Mouse (Mus musculus): ENCODE data around the gene Dnah11. TPM values are rescaled to one million over a fixed set of nuclear protein-coding genes. Genes with fewer than 3 reads are reported as not detected.

The Dnah11 gene
- 0.05 and 0.14 TPM in 2 replicates for polyA plus RNA-seq (2015; fragmentation: Nextera tagmentation; extraction: Ambion mirVana)

DNA sequence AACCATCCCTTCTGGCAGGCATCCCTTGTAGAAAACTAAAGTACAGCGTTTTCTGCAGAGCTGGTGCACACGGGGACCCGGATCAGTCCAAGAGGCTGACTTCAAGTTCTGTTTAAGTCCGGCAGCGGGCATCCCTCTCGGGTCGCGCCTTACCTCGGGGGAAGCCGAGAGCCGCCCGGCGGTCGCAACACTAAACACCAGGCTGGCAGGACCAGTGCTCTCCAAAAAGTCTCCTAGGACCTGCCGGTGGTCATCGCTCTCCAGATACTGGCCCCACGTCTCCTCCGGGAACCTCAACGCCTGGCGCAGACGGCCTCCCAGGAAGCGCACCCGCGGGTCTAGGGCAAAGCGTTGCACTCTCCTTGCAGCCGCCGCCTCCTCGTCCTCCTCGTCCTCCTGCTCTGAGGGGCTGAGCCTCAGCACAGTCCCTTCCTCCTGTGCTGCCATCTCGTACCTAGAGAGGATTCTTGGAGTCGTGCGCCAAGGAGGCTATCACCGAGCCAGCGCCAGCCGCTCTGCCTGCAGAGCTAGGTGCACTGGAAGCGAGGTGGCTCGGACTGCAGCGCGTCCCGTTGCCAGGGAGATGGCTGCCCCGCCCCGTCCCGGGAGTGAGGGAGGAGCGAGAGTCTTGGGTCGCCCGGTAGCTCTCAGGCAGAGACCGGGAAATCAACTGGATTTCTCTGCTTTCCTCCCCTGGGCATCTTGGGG lies at the start of gene Dnah11:
TSS of gene Dnah11 (minus strand) at position 658 of the 708 bp plus-strand sequence.
- Histone ChIP-seq H3K27me3 (ENCODE audit: control insufficient read depth, insufficient read depth, low read length) (peaks cover 17% of the 10 kb centered on the region; the same call in 1 of the 2 replicates), H3K27ac (ENCODE audit: low read length) (no peak within 1 kb of the TSS), H3K4me3 (replicated peaks; ENCODE audit: low read length) (peak within 1 kb of the TSS; percentile 59), H3K36me3 (ENCODE audit: control insufficient read depth, insufficient read depth, low read length) (no peaks in the 10 kb centered on the region), H3K4me2 (ENCODE audit: low read depth, low read length) (peak within 1 kb of the TSS; percentile 94), H3K9me3 (replicated peaks; ENCODE audit: control insufficient read depth, low read length) (no peaks in the 10 kb centered on the region), H3K4me1 (ENCODE audit: control insufficient read depth, insufficient read depth, low read length) (no peaks in the 10 kb centered on the region), H3K9ac (ENCODE audit: low read length) (peak within 1 kb of the TSS; percentile 68)
- WGBS = under 1% methylated on average over 47 of the region's 47 CpGs
- ATAC-seq (ENCODE audit: insufficient read depth, low FRiP score) = peak; percentile 96

DNA sequence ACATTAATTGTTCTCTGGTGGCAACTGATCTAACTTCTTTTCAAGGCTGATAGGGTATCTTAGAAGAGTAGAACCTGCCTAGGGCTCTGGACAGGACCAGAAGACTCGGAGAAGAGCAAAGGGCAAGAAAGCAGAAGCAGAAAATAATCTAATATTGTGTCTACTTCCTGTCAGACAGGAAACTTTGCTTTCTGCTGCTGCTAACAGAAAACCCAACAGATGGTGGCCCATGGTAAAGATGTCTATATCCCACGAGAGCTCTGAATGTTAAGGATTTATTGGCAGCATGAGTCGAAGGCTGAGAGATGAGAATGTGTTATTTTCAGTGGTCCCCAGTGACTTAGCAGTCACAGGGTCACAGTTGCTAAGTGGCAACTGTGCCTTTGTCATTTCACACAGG lies 22.3 kb upstream of the Dnah11 start:
- H3K4me3 ChIP-seq (replicated peaks; ENCODE audit: low read length) = no peak overlapping the region
- H3K27me3 ChIP-seq (ENCODE audit: control insufficient read depth, insufficient read depth, low read length) = no peaks in the 10 kb centered on the region
- H3K4me2 ChIP-seq (ENCODE audit: low read depth, low read length) = no peak overlapping the region
- ATAC-seq (ENCODE audit: insufficient read depth, low FRiP score) = no peak
- H3K36me3 ChIP-seq (ENCODE audit: control insufficient read depth, insufficient read depth, low read length) = no peaks in the 10 kb centered on the region
- no peak overlapping the region for H3K9ac ChIP-seq (ENCODE audit: low read length)
- no peaks in the 10 kb centered on the region for H3K9me3 ChIP-seq (replicated peaks; ENCODE audit: control insufficient read depth, low read length)
- 53% methylated on average over 3 of the region's 3 CpGs for WGBS
- H3K27ac ChIP-seq (ENCODE audit: low read length) = no peak overlapping the region
- no peaks in the 10 kb centered on the region for H3K4me1 ChIP-seq (ENCODE audit: control insufficient read depth, insufficient read depth, low read length)

DNA sequence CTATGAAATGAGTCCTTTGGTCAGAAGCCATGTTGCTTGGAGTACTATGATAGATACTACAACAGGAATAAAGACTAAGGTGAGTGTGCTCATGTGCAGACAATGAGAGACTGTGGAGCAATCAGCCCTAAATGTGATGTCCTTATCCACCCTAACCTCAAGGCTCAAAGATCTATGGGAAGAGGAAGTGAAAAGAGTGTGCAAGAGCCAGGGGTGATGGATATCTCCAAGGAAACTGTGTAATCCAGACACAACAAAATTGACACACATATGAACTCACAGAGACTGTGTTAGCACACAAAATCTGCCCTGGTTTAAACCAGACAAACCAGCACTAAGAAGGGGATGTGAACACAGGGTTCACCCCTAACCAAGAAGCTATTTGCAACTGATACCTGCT lies 21.2 kb upstream of the Dnah11 start:
- H3K9me3 ChIP-seq (replicated peaks; ENCODE audit: control insufficient read depth, low read length) = no peaks in the 10 kb centered on the region
- H3K9ac ChIP-seq (ENCODE audit: low read length) = no peak overlapping the region
- no peak overlapping the region for H3K4me2 ChIP-seq (ENCODE audit: low read depth, low read length)
- H3K27ac ChIP-seq (ENCODE audit: low read length) = no peak overlapping the region
- H3K36me3 ChIP-seq (ENCODE audit: control insufficient read depth, insufficient read depth, low read length) = no peaks in the 10 kb centered on the region
- no peaks in the 10 kb centered on the region for H3K27me3 ChIP-seq (ENCODE audit: control insufficient read depth, insufficient read depth, low read length)
- H3K4me3 ChIP-seq (replicated peaks; ENCODE audit: low read length) = no peak overlapping the region
- no peaks in the 10 kb centered on the region for H3K4me1 ChIP-seq (ENCODE audit: control insufficient read depth, insufficient read depth, low read length)
- no peak for ATAC-seq (ENCODE audit: insufficient read depth, low FRiP score)

DNA sequence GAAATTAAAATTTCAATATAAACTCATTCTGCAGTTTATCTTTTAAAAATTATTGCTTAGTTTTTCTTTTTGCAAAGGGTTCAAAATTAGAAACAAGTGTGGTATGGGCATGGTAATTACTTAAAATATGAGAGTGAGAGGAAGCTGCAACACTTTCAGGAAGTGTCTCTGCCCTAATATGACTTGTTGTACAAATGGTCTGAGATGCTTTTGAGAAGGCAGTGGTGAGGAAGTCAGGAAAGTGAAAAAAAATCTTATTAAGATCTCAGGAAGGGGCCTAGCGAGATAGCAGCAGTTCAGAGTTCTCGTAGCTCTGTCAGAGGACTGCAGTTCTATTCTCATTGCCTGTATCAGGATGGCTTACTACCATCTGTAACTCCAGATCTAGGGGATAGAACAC lies 13.3 kb upstream of the Dnah11 start:
- Histone ChIP-seq H3K4me3 (replicated peaks; ENCODE audit: low read length) (no peak overlapping the region), H3K4me1 (ENCODE audit: control insufficient read depth, insufficient read depth, low read length) (no peaks in the 10 kb centered on the region), H3K9me3 (replicated peaks; ENCODE audit: control insufficient read depth, low read length) (no peaks in the 10 kb centered on the region), H3K27ac (ENCODE audit: low read length) (no peak overlapping the region), H3K27me3 (ENCODE audit: control insufficient read depth, insufficient read depth, low read length) (no peaks in the 10 kb centered on the region), H3K9ac (ENCODE audit: low read length) (no peak overlapping the region), H3K4me2 (ENCODE audit: low read depth, low read length) (no peak overlapping the region), H3K36me3 (ENCODE audit: control insufficient read depth, insufficient read depth, low read length) (no peaks in the 10 kb centered on the region)
- no peak for ATAC-seq (ENCODE audit: insufficient read depth, low FRiP score)
- WGBS = 56% methylated on average over 2 of the region's 2 CpGs

DNA sequence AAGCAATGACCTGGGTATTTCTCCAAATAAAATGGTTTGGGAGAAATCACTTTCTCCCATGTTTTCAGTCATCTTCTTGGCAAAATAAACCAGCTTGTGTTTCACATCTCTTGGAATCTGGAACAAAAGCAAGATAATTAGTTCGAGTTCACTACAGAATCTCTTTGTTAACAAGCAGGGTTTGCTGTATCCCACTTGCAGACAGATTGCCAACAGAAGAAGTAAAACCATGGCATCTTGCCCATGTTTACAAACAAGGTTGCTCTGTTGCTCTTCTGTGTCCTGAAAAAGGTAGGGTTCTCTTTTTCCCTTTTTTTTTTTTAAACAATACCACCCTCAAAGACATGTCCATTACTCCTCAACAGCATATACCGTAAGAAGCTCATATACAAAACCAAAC lies 2.3 kb downstream of the Dnah11 start:
- Histone ChIP-seq H3K9me3 (replicated peaks; ENCODE audit: control insufficient read depth, low read length) (no peaks in the 10 kb centered on the region), H3K27me3 (ENCODE audit: control insufficient read depth, insufficient read depth, low read length) (peaks cover 17% of the 10 kb centered on the region; the same call in 1 of the 2 replicates), H3K27ac (ENCODE audit: low read length) (no peak overlapping the region), H3K36me3 (ENCODE audit: control insufficient read depth, insufficient read depth, low read length) (no peaks in the 10 kb centered on the region), H3K4me3 (replicated peaks; ENCODE audit: low read length) (no peak overlapping the region), H3K4me1 (ENCODE audit: control insufficient read depth, insufficient read depth, low read length) (no peaks in the 10 kb centered on the region), H3K4me2 (ENCODE audit: low read depth, low read length) (no peak overlapping the region), H3K9ac (ENCODE audit: low read length) (no peak overlapping the region)
- WGBS = 54% methylated on average over 2 of the region's 2 CpGs
- ATAC-seq (ENCODE audit: insufficient read depth, low FRiP score) = no peak

DNA sequence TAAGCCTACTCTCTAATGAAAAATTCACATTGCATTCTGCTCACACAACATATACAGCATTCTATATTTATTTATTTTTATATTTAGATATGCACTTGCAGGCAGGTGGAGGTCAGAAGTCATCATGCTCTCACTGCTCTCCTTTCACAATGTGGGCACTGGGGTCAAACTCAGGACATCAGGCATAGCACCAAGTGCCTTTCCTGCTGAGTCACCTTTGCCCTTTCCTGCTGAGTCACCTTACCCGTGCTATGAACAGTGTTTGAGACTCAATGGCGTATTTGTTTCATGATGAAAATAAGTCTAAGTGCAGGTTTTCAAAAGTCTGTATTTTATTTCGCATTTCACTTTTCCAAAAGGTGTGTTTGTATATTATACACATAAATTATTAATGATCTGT lies 9.3 kb downstream of the Dnah11 start:
- peaks cover 14% of the 10 kb centered on the region for H3K4me1 ChIP-seq (ENCODE audit: control insufficient read depth, insufficient read depth, low read length)
- ATAC-seq (ENCODE audit: insufficient read depth, low FRiP score) = no peak
- no peak overlapping the region for H3K27ac ChIP-seq (ENCODE audit: low read length)
- no peak overlapping the region for H3K9ac ChIP-seq (ENCODE audit: low read length)
- H3K9me3 ChIP-seq (replicated peaks; ENCODE audit: control insufficient read depth, low read length) = no peaks in the 10 kb centered on the region
- 69% methylated on average over 3 of the region's 3 CpGs for whole genome bisulfite sequencing
- no peak overlapping the region for H3K4me3 ChIP-seq (replicated peaks; ENCODE audit: low read length)
- no peaks in the 10 kb centered on the region for H3K36me3 ChIP-seq (ENCODE audit: control insufficient read depth, insufficient read depth, low read length)
- H3K27me3 ChIP-seq (ENCODE audit: control insufficient read depth, insufficient read depth, low read length) = no peaks in the 10 kb centered on the region
- H3K4me2 ChIP-seq (ENCODE audit: low read depth, low read length) = no peak overlapping the region

DNA sequence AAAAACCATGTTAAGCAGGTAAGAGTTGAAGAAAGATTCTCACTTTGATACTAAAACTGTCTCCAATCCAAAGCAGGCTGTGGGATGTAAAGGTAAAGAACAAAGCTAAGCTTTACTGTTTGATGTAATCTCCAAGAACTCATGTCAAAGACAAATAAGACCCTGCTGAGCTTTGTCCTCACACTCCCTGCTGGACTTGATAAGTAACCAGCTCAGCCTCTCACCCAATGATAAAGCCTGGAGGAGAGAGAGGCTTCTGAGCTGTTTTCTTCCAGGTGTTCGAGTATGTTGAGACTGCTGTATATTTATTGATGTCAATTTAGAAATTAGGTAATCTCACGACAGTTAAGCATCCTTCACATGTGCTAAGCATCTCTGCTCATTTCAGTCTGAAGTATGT lies 11.2 kb downstream of the Dnah11 start:
- H3K36me3 ChIP-seq (ENCODE audit: control insufficient read depth, insufficient read depth, low read length) = no peaks in the 10 kb centered on the region
- H3K9ac ChIP-seq (ENCODE audit: low read length) = no peak overlapping the region
- H3K27me3 ChIP-seq (ENCODE audit: control insufficient read depth, insufficient read depth, low read length) = no peaks in the 10 kb centered on the region
- H3K4me2 ChIP-seq (ENCODE audit: low read depth, low read length) = no peak overlapping the region
- no peaks in the 10 kb centered on the region for H3K9me3 ChIP-seq (replicated peaks; ENCODE audit: control insufficient read depth, low read length)
- 44% methylated on average over 2 of the region's 2 CpGs for WGBS
- peaks cover 14% of the 10 kb centered on the region for H3K4me1 ChIP-seq (ENCODE audit: control insufficient read depth, insufficient read depth, low read length)
- ATAC-seq (ENCODE audit: insufficient read depth, low FRiP score) = peak; percentile 61; the same call in 1 of the 2 replicates
- H3K4me3 ChIP-seq (replicated peaks; ENCODE audit: low read length) = no peak overlapping the region
- no peak overlapping the region for H3K27ac ChIP-seq (ENCODE audit: low read length)

DNA sequence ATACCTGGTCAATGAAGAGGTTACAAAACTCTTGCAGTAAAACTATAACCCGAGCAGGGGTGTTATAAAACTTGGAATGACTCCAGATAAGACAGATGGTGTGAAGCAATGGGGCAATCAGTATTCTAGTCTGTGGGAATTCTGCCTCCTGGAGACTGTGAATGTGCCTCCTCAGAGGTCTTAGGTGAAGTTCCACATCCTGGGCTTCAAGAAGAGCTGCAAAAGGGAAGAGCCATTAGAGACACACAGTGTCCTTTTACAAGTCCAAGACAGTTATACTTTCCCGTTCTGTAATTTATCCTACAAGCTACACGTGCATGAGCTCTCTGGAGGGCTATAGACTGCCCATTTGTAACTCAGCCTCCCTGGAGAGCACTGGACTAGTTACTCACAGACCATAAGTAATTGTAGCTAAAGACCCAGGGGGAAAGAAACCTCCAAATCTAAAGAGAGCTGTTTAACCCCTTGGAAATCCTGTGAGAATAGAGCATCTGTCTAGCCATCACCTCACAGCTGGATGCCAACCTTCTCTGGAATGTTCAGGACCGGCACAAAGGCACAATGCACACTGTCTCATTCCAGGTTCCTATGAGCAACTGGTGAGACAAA lies 11.9 kb downstream of the Dnah11 start:
- 19% methylated on average over 4 of the region's 4 CpGs for WGBS
- peak; percentile 69; the same call in 1 of the 2 replicates for ATAC-seq (ENCODE audit: insufficient read depth, low FRiP score)
- no peak overlapping the region for H3K4me3 ChIP-seq (replicated peaks; ENCODE audit: low read length)
- H3K27ac ChIP-seq (ENCODE audit: low read length) = peak overlapping the region; percentile 24
- H3K9me3 ChIP-seq (replicated peaks; ENCODE audit: control insufficient read depth, low read length) = no peaks in the 10 kb centered on the region
- no peak overlapping the region for H3K9ac ChIP-seq (ENCODE audit: low read length)
- no peaks in the 10 kb centered on the region for H3K36me3 ChIP-seq (ENCODE audit: control insufficient read depth, insufficient read depth, low read length)
- H3K27me3 ChIP-seq (ENCODE audit: control insufficient read depth, insufficient read depth, low read length) = no peaks in the 10 kb centered on the region
- H3K4me1 ChIP-seq (ENCODE audit: control insufficient read depth, insufficient read depth, low read length) = peaks cover 14% of the 10 kb centered on the region
- H3K4me2 ChIP-seq (ENCODE audit: low read depth, low read length) = no peak overlapping the region

DNA sequence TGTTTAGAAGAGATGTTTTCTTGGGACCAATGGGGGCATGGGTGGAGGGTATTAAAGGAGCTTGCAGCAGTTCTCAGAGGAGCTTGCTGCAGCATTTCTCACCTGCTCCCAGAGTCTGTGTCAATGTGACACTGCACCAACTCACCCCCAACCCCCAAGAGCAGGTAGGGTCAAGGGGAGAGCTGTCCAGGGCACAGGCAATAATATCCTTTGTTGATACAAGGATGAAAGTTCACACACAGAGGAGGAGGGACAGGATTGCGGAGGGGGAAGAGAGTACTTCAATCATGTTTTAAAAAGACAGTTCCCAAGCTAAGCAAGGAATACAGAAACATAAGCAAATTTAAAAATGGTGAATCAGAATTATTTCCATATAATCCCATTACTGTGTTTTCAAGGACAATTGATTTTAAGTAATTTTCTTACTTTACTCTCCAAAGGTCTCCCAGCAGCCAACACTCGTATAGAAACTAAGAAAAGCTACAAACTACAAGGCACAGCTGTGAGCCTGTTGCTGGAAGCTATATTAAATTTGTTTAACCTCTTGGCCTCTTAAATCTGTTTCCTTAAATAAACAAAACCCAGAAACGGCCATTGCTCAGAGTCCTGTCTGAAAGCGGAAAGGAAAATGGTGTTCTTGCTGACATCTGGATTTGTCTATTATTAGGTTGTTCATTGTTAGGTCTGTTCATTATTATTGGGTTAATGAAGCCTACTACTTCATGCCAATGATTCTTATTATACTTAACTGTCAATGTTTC lies 12.5 kb downstream of the Dnah11 start:
- WGBS = 7% methylated on average over 4 of the region's 4 CpGs
- Histone ChIP-seq H3K9me3 (replicated peaks; ENCODE audit: control insufficient read depth, low read length) (no peaks in the 10 kb centered on the region), H3K9ac (ENCODE audit: low read length) (no peak overlapping the region), H3K4me1 (ENCODE audit: control insufficient read depth, insufficient read depth, low read length) (peaks cover 14% of the 10 kb centered on the region), H3K27me3 (ENCODE audit: control insufficient read depth, insufficient read depth, low read length) (no peaks in the 10 kb centered on the region), H3K27ac (ENCODE audit: low read length) (no peak overlapping the region), H3K36me3 (ENCODE audit: control insufficient read depth, insufficient read depth, low read length) (no peaks in the 10 kb centered on the region), H3K4me3 (replicated peaks; ENCODE audit: low read length) (no peak overlapping the region), H3K4me2 (ENCODE audit: low read depth, low read length) (no peak overlapping the region)
- peak; percentile 62; the same call in 1 of the 2 replicates for ATAC-seq (ENCODE audit: insufficient read depth, low FRiP score)

All from stomach, embryonic 16.5 days (tissue).